Mouse (Mus musculus): Measurements from ENCODE around the gene Gpr1. TPM values are rescaled to one million over a fixed set of nuclear protein-coding genes. Genes with fewer than 3 reads are reported as not detected.

Gpr1 gene
- polyA plus RNA-seq, 1 experiment = 0.06 TPM

GRCm38 (mm10) chr1:63252351-63253209 lies 38.2 kb upstream of the Gpr1 start:
- WGBS = 42% methylated on average over 24 of the region's 24 CpGs
- TF ChIP-seq CTCF (IDR thresholded peaks at IDR 0.05; ENCODE audit: insufficient read depth, low read length) = no peak
- TF ChIP-seq POLR2A (IDR thresholded peaks at IDR 0.05; ENCODE audit: borderline replicate concordance, extremely low read depth, low read depth, low read length) = no peak
- DNase-seq = no peak
- no peaks in the 10 kb centered on the region for H3K4me1 ChIP-seq (ENCODE audit: control insufficient read depth, insufficient read depth, low read length)
- no peak overlapping the region for H3K4me3 ChIP-seq (replicated peaks; ENCODE audit: extremely low read depth, low read depth, low read length)

GRCm38 (mm10) chr1:63249261-63249660 lies 34.9 kb upstream of the Gpr1 start:
- WGBS = 54% methylated on average over 4 of the region's 4 CpGs
- DNase-seq = no peak
- Histone ChIP-seq H3K4me3 (replicated peaks; ENCODE audit: extremely low read depth, low read depth, low read length) (no peak overlapping the region), H3K4me1 (ENCODE audit: control insufficient read depth, insufficient read depth, low read length) (no peaks in the 10 kb centered on the region)
- no peak for TF ChIP-seq POLR2A (IDR thresholded peaks at IDR 0.05; ENCODE audit: borderline replicate concordance, extremely low read depth, low read depth, low read length)
- TF ChIP-seq CTCF (IDR thresholded peaks at IDR 0.05; ENCODE audit: insufficient read depth, low read length) = no peak

- DNase-seq = no peak
- no peak for TF ChIP-seq POLR2A (IDR thresholded peaks at IDR 0.05; ENCODE audit: borderline replicate concordance, extremely low read depth, low read depth, low read length)
- TF ChIP-seq CTCF (IDR thresholded peaks at IDR 0.05; ENCODE audit: insufficient read depth, low read length) = no peak
- H3K4me3 ChIP-seq (replicated peaks; ENCODE audit: extremely low read depth, low read depth, low read length) = no peak overlapping the region
- no peaks in the 10 kb centered on the region for H3K4me1 ChIP-seq (ENCODE audit: control insufficient read depth, insufficient read depth, low read length)
- 4% methylated on average over 44 of the region's 44 CpGs for WGBS
Measured at GRCm38 (mm10) chr1:63248360-63248851, 34.1 kb upstream of the Gpr1 start.

- no peak for DNase-seq
- H3K4me3 ChIP-seq (replicated peaks; ENCODE audit: extremely low read depth, low read depth, low read length) = no peak overlapping the region
- TF ChIP-seq POLR2A (IDR thresholded peaks at IDR 0.05; ENCODE audit: borderline replicate concordance, extremely low read depth, low read depth, low read length) (no peak), CTCF (IDR thresholded peaks at IDR 0.05; ENCODE audit: insufficient read depth, low read length) (no peak)
- 2% methylated on average over 18 of the region's 18 CpGs for WGBS
- no peaks in the 10 kb centered on the region for H3K4me1 ChIP-seq (ENCODE audit: control insufficient read depth, insufficient read depth, low read length)
Measured at GRCm38 (mm10) chr1:63247831-63248359, 33.6 kb upstream of the Gpr1 start.

- 6% methylated on average over 16 of the region's 16 CpGs for WGBS
- no peak for DNase-seq
- H3K4me1 ChIP-seq (ENCODE audit: control insufficient read depth, insufficient read depth, low read length) = no peaks in the 10 kb centered on the region
- H3K4me3 ChIP-seq (replicated peaks; ENCODE audit: extremely low read depth, low read depth, low read length) = no peak overlapping the region
- TF ChIP-seq CTCF (IDR thresholded peaks at IDR 0.05; ENCODE audit: insufficient read depth, low read length) (no peak), POLR2A (IDR thresholded peaks at IDR 0.05; ENCODE audit: borderline replicate concordance, extremely low read depth, low read depth, low read length) (no peak)
Measured at GRCm38 (mm10) chr1:63246862-63247521, 32.6 kb upstream of the Gpr1 start.

GRCm38 (mm10) chr1:63243854-63244253 lies 29.5 kb upstream of the Gpr1 start:
- DNase-seq = no peak
- TF ChIP-seq CTCF (IDR thresholded peaks at IDR 0.05; ENCODE audit: insufficient read depth, low read length) (no peak), POLR2A (IDR thresholded peaks at IDR 0.05; ENCODE audit: borderline replicate concordance, extremely low read depth, low read depth, low read length) (no peak)
- no peak overlapping the region for H3K4me3 ChIP-seq (replicated peaks; ENCODE audit: extremely low read depth, low read depth, low read length)
- 55% methylated on average over 4 of the region's 4 CpGs for WGBS
- H3K4me1 ChIP-seq (ENCODE audit: control insufficient read depth, insufficient read depth, low read length) = no peaks in the 10 kb centered on the region

GRCm38 (mm10) chr1:63239751-63240150 lies 25.4 kb upstream of the Gpr1 start:
- 77% methylated on average over 8 of the region's 8 CpGs for WGBS
- no peak overlapping the region for H3K4me3 ChIP-seq (replicated peaks; ENCODE audit: extremely low read depth, low read depth, low read length)
- no peak for DNase-seq
- H3K4me1 ChIP-seq (ENCODE audit: control insufficient read depth, insufficient read depth, low read length) = no peaks in the 10 kb centered on the region
- TF ChIP-seq CTCF (IDR thresholded peaks at IDR 0.05; ENCODE audit: insufficient read depth, low read length) = no peak
- TF ChIP-seq POLR2A (IDR thresholded peaks at IDR 0.05; ENCODE audit: borderline replicate concordance, extremely low read depth, low read depth, low read length) = no peak

- TF ChIP-seq POLR2A (IDR thresholded peaks at IDR 0.05; ENCODE audit: borderline replicate concordance, extremely low read depth, low read depth, low read length) = no peak
- no peak for TF ChIP-seq CTCF (IDR thresholded peaks at IDR 0.05; ENCODE audit: insufficient read depth, low read length)
- no peak for DNase-seq
- H3K4me1 ChIP-seq (ENCODE audit: control insufficient read depth, insufficient read depth, low read length) = no peaks in the 10 kb centered on the region
- WGBS = 56% methylated on average over 4 of the region's 4 CpGs
- H3K4me3 ChIP-seq (replicated peaks; ENCODE audit: extremely low read depth, low read depth, low read length) = no peak overlapping the region
Measured at GRCm38 (mm10) chr1:63239305-63239704, 25.0 kb upstream of the Gpr1 start.

GRCm38 (mm10) chr1:63237371-63237770 lies 23.0 kb upstream of the Gpr1 start:
- DNase-seq = no peak
- H3K4me3 ChIP-seq (replicated peaks; ENCODE audit: extremely low read depth, low read depth, low read length) = no peak overlapping the region
- no peaks in the 10 kb centered on the region for H3K4me1 ChIP-seq (ENCODE audit: control insufficient read depth, insufficient read depth, low read length)
- TF ChIP-seq POLR2A (IDR thresholded peaks at IDR 0.05; ENCODE audit: borderline replicate concordance, extremely low read depth, low read depth, low read length) = no peak
- no peak for TF ChIP-seq CTCF (IDR thresholded peaks at IDR 0.05; ENCODE audit: insufficient read depth, low read length)
- WGBS = 25% methylated on average over 5 of the region's 5 CpGs

All from lung, adult 2 months (tissue).